Mouse (Mus musculus): ENCODE measurements around the gene Ugt1a9.

- TF ChIP-seq CTCF (IDR thresholded peaks at IDR 0.05; ENCODE audit: borderline replicate concordance, control insufficient read depth, extremely low read depth, insufficient read depth, low read length, poor library complexity) (no peak), POLR2A (IDR thresholded peaks at IDR 0.05; ENCODE audit: control insufficient read depth, extremely low read depth, insufficient read depth, low read length, poor library complexity) (no peak)
Measured at GRCm38 (mm10) chr1:88256886-88257663, 186.5 kb downstream of the Ugt1a9 start.

Measured in thymus, adult 2 months (tissue).